Mouse (Mus musculus): ENCODE data around the gene Atp5f1.

GRCm38 (mm10) chr3:105927561-105928194 is 32.2 kb downstream of the Atp5f1 start:
- no peak for TF ChIP-seq POLR2A (IDR thresholded peaks at IDR 0.05; ENCODE audit: insufficient read depth, low read depth, low read length)
- TF ChIP-seq CTCF (IDR thresholded peaks at IDR 0.05; ENCODE audit: insufficient read depth, low read depth, low read length), result no peak
